Mouse (Mus musculus) MEL (cell line): ENCODE data around the gene Rbm28. TPM values are rescaled to one million over a fixed set of nuclear protein-coding genes. Genes with fewer than 3 reads are reported as not detected.

Source experiments
- DNase-seq: peaks from one replicate; pipeline ENCODE4 v3.0.0; 2011; ENCODE audit warnings: low read depth, low spot score
- H3K27ac ChIP-seq: 2 replicates; pipeline ENCODE4 v1.5.1; 2012; ENCODE audit warnings: low read depth, mild to moderate bottlenecking, control low read depth, low read length, moderate library complexity; ENCODE audit not compliant: control insufficient read depth
- H3K27me3 ChIP-seq, 2 experiments: fragments of 150-350 bp in 1 of 2; sonication (generic) in 1 of 2; 2 replicates each; pipeline ENCODE4 v1.6.1; 2012; ENCODE audit warnings: low read length in 2 of 2, mild to moderate bottlenecking in 2 of 2, improper control_type of control experiment in 1 of 2, moderate library complexity in 1 of 2; ENCODE audit not compliant: insufficient read depth in 2 of 2, control insufficient read depth in 1 of 2
- H3K36me3 ChIP-seq, 2 experiments: 2 replicates each; pipeline ENCODE4 v1.6.1; 2012 to 2014; ENCODE audit warnings: low read length in 2 of 2, improper control_type of control experiment in 1 of 2, inconsistent platforms in 1 of 2, mild to moderate bottlenecking in 1 of 2; ENCODE audit not compliant: insufficient read depth in 2 of 2, control insufficient read depth in 1 of 2
- H3K4me1 ChIP-seq, 2 experiments: fragments of 150-350 bp in 1 of 2; sonication (generic) in 1 of 2; 2 replicates each; pipeline ENCODE4 v1.6.1; 2012; ENCODE audit warnings: low read length in 2 of 2, improper control_type of control experiment in 1 of 2, mild to moderate bottlenecking in 1 of 2; ENCODE audit not compliant: insufficient read depth in 2 of 2, control insufficient read depth in 1 of 2
- H3K4me3 ChIP-seq, 2 experiments: fragments of 150-350 bp in 1 of 2; sonication (generic) in 1 of 2; 2 replicates each; pipeline ENCODE4 v1.5.1; 2012; ENCODE audit warnings: low read depth in 2 of 2, low read length in 2 of 2, mild to moderate bottlenecking in 2 of 2, moderate library complexity in 2 of 2, control low read depth in 1 of 2, improper control_type of control experiment in 1 of 2; ENCODE audit not compliant: control insufficient read depth in 1 of 2, insufficient read depth in 1 of 2
- H3K79me2 ChIP-seq: 2 replicates; pipeline ENCODE4 v1.6.1; 2012; ENCODE audit warnings: mild to moderate bottlenecking, low read length, moderate library complexity; ENCODE audit not compliant: control insufficient read depth, poor library complexity, insufficient read depth
- H3K9ac ChIP-seq: 2 replicates; pipeline ENCODE4 v1.6.1; 2012; ENCODE audit warnings: low read depth, mild to moderate bottlenecking, control low read depth, low read length, moderate library complexity; ENCODE audit not compliant: control insufficient read depth, poor library complexity, severe bottlenecking
- H3K9me3 ChIP-seq: fragments of 150-350 bp; sonication (generic); replicated peaks from 2 replicates; pipeline ENCODE4 v1.6.1; 2012; ENCODE audit warnings: mild to moderate bottlenecking, low read length, improper control_type of control experiment, moderate library complexity; ENCODE audit not compliant: insufficient read depth
- BHLHE40 ChIP-seq: IDR thresholded peaks from 2 replicates; pipeline ENCODE4 v1.6.1; 2012; ENCODE audit warnings: low read depth, mild to moderate bottlenecking, inconsistent platforms, low read length, improper control_type of control experiment, borderline replicate concordance
- CHD1 ChIP-seq: IDR thresholded peaks from 2 replicates; pipeline ENCODE4 v1.6.1; 2012; ENCODE audit warnings: low read depth, mild to moderate bottlenecking, inconsistent platforms, low read length, improper control_type of control experiment
- CHD2 ChIP-seq: IDR thresholded peaks from 2 replicates; pipeline ENCODE4 v1.6.1; 2011; ENCODE audit warnings: low read length, improper control_type of control experiment
- E2F4 ChIP-seq: IDR thresholded peaks from 2 replicates; pipeline ENCODE4 v1.6.1; 2011; ENCODE audit warnings: low read depth, low read length, improper control_type of control experiment, borderline replicate concordance
- ELF1 ChIP-seq: IDR thresholded peaks from 2 replicates; pipeline ENCODE4 v1.6.1; 2014; ENCODE audit warnings: low read depth, mild to moderate bottlenecking, inconsistent platforms, low read length, improper control_type of control experiment, moderate library complexity
- EP300 ChIP-seq, 2 experiments: IDR thresholded peaks; 2 replicates each; pipeline ENCODE4 v1.6.1; 2011; ENCODE audit warnings: improper control_type of control experiment in 2 of 2, low read length in 2 of 2, low read depth in 1 of 2, mild to moderate bottlenecking in 1 of 2
- ETS1 ChIP-seq: IDR thresholded peaks from 2 replicates; pipeline ENCODE4 v1.6.1; 2012; ENCODE audit warnings: low read depth, mild to moderate bottlenecking, inconsistent platforms, low read length, improper control_type of control experiment, moderate library complexity
- GABPA ChIP-seq: IDR thresholded peaks from 2 replicates; pipeline ENCODE4 v1.6.1; 2012; ENCODE audit warnings: low read depth, mild to moderate bottlenecking, inconsistent platforms, low read length, improper control_type of control experiment, moderate library complexity
- GATA1 ChIP-seq: IDR thresholded peaks from 2 replicates; pipeline ENCODE4 v1.6.1; 2011; ENCODE audit warnings: low read depth, low read length, improper control_type of control experiment
- HCFC1 ChIP-seq: IDR thresholded peaks from 2 replicates; pipeline ENCODE4 v1.6.1; 2012; ENCODE audit warnings: low read depth, mild to moderate bottlenecking, inconsistent platforms, low read length, improper control_type of control experiment, moderate library complexity
- JUND ChIP-seq: IDR thresholded peaks from 2 replicates; pipeline ENCODE4 v1.6.1; 2011; ENCODE audit warnings: low read depth, mild to moderate bottlenecking, improper control_type of control experiment, low read length
- KAT2A ChIP-seq: conservative IDR thresholded peaks from 2 replicates; pipeline ENCODE4 v1.6.1; 2012; ENCODE audit warnings: low read depth, low read length, improper control_type of control experiment, inconsistent platforms
- MAFK ChIP-seq: IDR thresholded peaks from 2 replicates; pipeline ENCODE4 v1.6.1; 2011; ENCODE audit warnings: low read depth, mild to moderate bottlenecking, low read length, improper control_type of control experiment, borderline replicate concordance
- MAX ChIP-seq: IDR thresholded peaks from 2 replicates; pipeline ENCODE4 v1.6.1; 2011; ENCODE audit warnings: low read length, improper control_type of control experiment
- MAZ ChIP-seq: IDR thresholded peaks from 2 replicates; pipeline ENCODE4 v1.6.1; 2012; ENCODE audit warnings: low read depth, mild to moderate bottlenecking, inconsistent platforms, low read length, improper control_type of control experiment
- MEF2A ChIP-seq: IDR thresholded peaks from 2 replicates; pipeline ENCODE4 v1.6.1; 2014; ENCODE audit warnings: low read depth, mild to moderate bottlenecking, inconsistent platforms, low read length, improper control_type of control experiment; ENCODE audit not compliant: poor library complexity, insufficient replicate concordance, severe bottlenecking; ENCODE audit errors: extremely low read depth
- MXI1 ChIP-seq: IDR thresholded peaks from 2 replicates; pipeline ENCODE4 v1.6.1; 2011; ENCODE audit warnings: mild to moderate bottlenecking, low read depth, low read length, improper control_type of control experiment
- MYB ChIP-seq: IDR thresholded peaks from 2 replicates; pipeline ENCODE4 v1.6.1; 2011; ENCODE audit warnings: mild to moderate bottlenecking, low read depth, low read length, improper control_type of control experiment
- MYC ChIP-seq: IDR thresholded peaks from 2 replicates; pipeline ENCODE4 v1.6.1; 2011; ENCODE audit warnings: low read depth, mild to moderate bottlenecking, low read length, improper control_type of control experiment, moderate library complexity
- NELFE ChIP-seq: IDR thresholded peaks from 2 replicates; pipeline ENCODE4 v1.6.1; 2011; ENCODE audit warnings: low read depth, low read length, improper control_type of control experiment
- NRF1 ChIP-seq: IDR thresholded peaks from 2 replicates; pipeline ENCODE4 v1.6.1; 2014; ENCODE audit warnings: low read depth, mild to moderate bottlenecking, inconsistent platforms, low read length, improper control_type of control experiment, moderate library complexity; ENCODE audit not compliant: poor library complexity, insufficient read depth, severe bottlenecking
- POLR2A ChIP-seq, 2 experiments: IDR thresholded peaks; 2 replicates each; pipeline ENCODE4 v1.6.1; 2011 to 2012; ENCODE audit warnings: low read length in 2 of 2, mild to moderate bottlenecking in 2 of 2, control low read depth in 1 of 2, improper control_type of control experiment in 1 of 2, low read depth in 1 of 2, moderate library complexity in 1 of 2; ENCODE audit not compliant: control insufficient read depth in 1 of 2, insufficient read depth in 1 of 2, poor library complexity in 1 of 2
- POLR2AphosphoS2 ChIP-seq: IDR thresholded peaks from 2 replicates; pipeline ENCODE4 v1.6.1; 2011; ENCODE audit warnings: low read length, improper control_type of control experiment
- RAD21 ChIP-seq: IDR thresholded peaks from 2 replicates; pipeline ENCODE4 v1.6.1; 2011; ENCODE audit warnings: mild to moderate bottlenecking, low read depth, low read length, improper control_type of control experiment
- SIN3A ChIP-seq: IDR thresholded peaks from 2 replicates; pipeline ENCODE4 v1.6.1; 2012; ENCODE audit warnings: low read length, improper control_type of control experiment, inconsistent platforms
- SMC3 ChIP-seq: IDR thresholded peaks from 2 replicates; pipeline ENCODE4 v1.6.1; 2011; ENCODE audit warnings: low read depth, low read length, improper control_type of control experiment
- TAL1 ChIP-seq: IDR thresholded peaks from 2 replicates; pipeline ENCODE4 v1.6.1; 2012; ENCODE audit warnings: mild to moderate bottlenecking, inconsistent platforms, low read length, moderate library complexity, mixed read lengths
- TBP ChIP-seq: IDR thresholded peaks from 2 replicates; pipeline ENCODE4 v1.8.0; 2011; ENCODE audit warnings: low read depth, low read length, improper control_type of control experiment
- TCF12 ChIP-seq: IDR thresholded peaks from 2 replicates; pipeline ENCODE4 v1.6.1; 2014; ENCODE audit warnings: low read depth, mild to moderate bottlenecking, inconsistent platforms, low read length, improper control_type of control experiment, moderate library complexity
- UBTF ChIP-seq: IDR thresholded peaks from 2 replicates; pipeline ENCODE4 v1.6.1; 2012; ENCODE audit warnings: low read depth, mild to moderate bottlenecking, inconsistent platforms, low read length, improper control_type of control experiment, moderate library complexity, borderline replicate concordance; ENCODE audit not compliant: insufficient read depth
- USF1 ChIP-seq: IDR thresholded peaks from 2 replicates; pipeline ENCODE4 v1.6.1; 2014; ENCODE audit warnings: low read depth, mild to moderate bottlenecking, inconsistent platforms, low read length, improper control_type of control experiment, moderate library complexity
- USF2 ChIP-seq, 2 experiments: IDR thresholded peaks; 2 replicates each; pipeline ENCODE4 v1.6.1; 2011 to 2012; ENCODE audit warnings: improper control_type of control experiment in 2 of 2, low read length in 2 of 2, borderline replicate concordance in 1 of 2, inconsistent platforms in 1 of 2, low read depth in 1 of 2, mild to moderate bottlenecking in 1 of 2; ENCODE audit not compliant: insufficient read depth in 1 of 2
- ZC3H11A ChIP-seq: IDR thresholded peaks from 2 replicates; pipeline ENCODE4 v1.6.1; 2012; ENCODE audit warnings: low read depth, mild to moderate bottlenecking, inconsistent platforms, low read length, improper control_type of control experiment
- ZKSCAN1 ChIP-seq: IDR thresholded peaks from 2 replicates; pipeline ENCODE4 v1.6.1; 2012; ENCODE audit warnings: low read depth, mild to moderate bottlenecking, inconsistent platforms, low read length, improper control_type of control experiment, moderate library complexity
- ZMIZ1 ChIP-seq: IDR thresholded peaks from 2 replicates; pipeline ENCODE4 v1.6.1; 2012; ENCODE audit warnings: low read depth, mild to moderate bottlenecking, inconsistent platforms, low read length, improper control_type of control experiment, moderate library complexity
- ZNF384 ChIP-seq: IDR thresholded peaks from 2 replicates; pipeline ENCODE4 v1.6.1; 2012; ENCODE audit warnings: low read depth, mild to moderate bottlenecking, inconsistent platforms, low read length, improper control_type of control experiment
- polyA plus RNA-seq, 2 experiments: library from polyadenylated mRNA; stranded (reverse) in 1 of 2; unstranded in 1 of 2; fragments of >175 nt in 1 of 2; fragments of >200 nt in 1 of 2; gene quantifications; 2 replicates each; pipeline versions ENCODE4 v1.2.1 to v1.2.4; 2012; ENCODE audit warnings: low replicate concordance in 2 of 2, low read depth in 1 of 2; ENCODE audit not compliant: insufficient read length in 2 of 2, insufficient read depth in 1 of 2, missing spikeins in 1 of 2
- total RNA-seq: library from RNA; depleted of rRNA; stranded (reverse); fragments of 300-350 nt; gene quantifications from 2 replicates; pipeline ENCODE4 v1.2.3, GENCODE M21; 2012

Rbm28 gene
- total and polyA plus RNA-seq, 3 experiments: 48.2 to 312 (median 91.2) TPM

GRCm38 (mm10) chr6:29198309-29199222 lies 33.8 kb upstream of the Rbm28 start:
- Histone ChIP-seq H3K79me2 (no peaks in the 10 kb centered on the region), H3K27me3 (peaks cover 0 to 1% of the 10 kb centered on the region in 2 experiments; a peak in 1 of 4 replicates), H3K9me3 (no peaks in the 10 kb centered on the region), H3K4me3 (no peak overlapping the region), H3K27ac (no peak overlapping the region), H3K9ac (no peak overlapping the region), H3K36me3 (peaks cover 0 to 3% of the 10 kb centered on the region in 2 experiments; a peak in 2 of 4 replicates), H3K4me1 (peaks cover 0 to 11% of the 10 kb centered on the region in 2 experiments; a peak in 1 of 4 replicates)
- peak; percentile 85 for DNase-seq
- TF ChIP-seq RAD21 (peak; percentile 86), GABPA (no peak), MAZ (no peak), ZNF384 (no peak), JUND (no peak), USF2 (IDR thresholded peaks at IDR 0.05; ENCODE audit: borderline replicate concordance in 1 of 2, insufficient read depth in 1 of 2, low read depth in 1 of 2, low read length in 2 of 2) (no peak), CHD2 (no peak), MEF2A (no peak), NRF1 (no peak), TAL1 (no peak), NELFE (no peak), ELF1 (no peak), MAX (no peak), SMC3 (peak; percentile 87), ZC3H11A (peak; percentile 57), HCFC1 (no peak), CHD1 (no peak), MXI1 (no peak), UBTF (no peak), TBP (no peak), E2F4 (no peak), SIN3A (peak; percentile 80), TCF12 (no peak), GATA1 (no peak), MAFK (no peak), ZKSCAN1 (no peak), MYB (no peak), BHLHE40 (no peak), USF1 (no peak), ZMIZ1 (no peak), ETS1 (no peak), MYC (no peak), EP300 (IDR thresholded peaks at IDR 0.05; ENCODE audit: low read depth in 1 of 2, low read length in 2 of 2) (no peak), POLR2AphosphoS2 (no peak), POLR2A (IDR thresholded peaks at IDR 0.05; ENCODE audit: control insufficient read depth in 1 of 2, insufficient read depth in 1 of 2, low read depth in 1 of 2, low read length in 2 of 2, poor library complexity in 1 of 2) (no peak), KAT2A (no peak)
